Mouse (Mus musculus) B cell, adult 2 months (primary cell): ENCODE results near the gene Rassf3.

ENCODE experiments used
- DNase-seq, 2 experiments: peaks; one replicate each; pipeline ENCODE4 v3.0.0; 2022

The Rassf3 gene

DNA sequence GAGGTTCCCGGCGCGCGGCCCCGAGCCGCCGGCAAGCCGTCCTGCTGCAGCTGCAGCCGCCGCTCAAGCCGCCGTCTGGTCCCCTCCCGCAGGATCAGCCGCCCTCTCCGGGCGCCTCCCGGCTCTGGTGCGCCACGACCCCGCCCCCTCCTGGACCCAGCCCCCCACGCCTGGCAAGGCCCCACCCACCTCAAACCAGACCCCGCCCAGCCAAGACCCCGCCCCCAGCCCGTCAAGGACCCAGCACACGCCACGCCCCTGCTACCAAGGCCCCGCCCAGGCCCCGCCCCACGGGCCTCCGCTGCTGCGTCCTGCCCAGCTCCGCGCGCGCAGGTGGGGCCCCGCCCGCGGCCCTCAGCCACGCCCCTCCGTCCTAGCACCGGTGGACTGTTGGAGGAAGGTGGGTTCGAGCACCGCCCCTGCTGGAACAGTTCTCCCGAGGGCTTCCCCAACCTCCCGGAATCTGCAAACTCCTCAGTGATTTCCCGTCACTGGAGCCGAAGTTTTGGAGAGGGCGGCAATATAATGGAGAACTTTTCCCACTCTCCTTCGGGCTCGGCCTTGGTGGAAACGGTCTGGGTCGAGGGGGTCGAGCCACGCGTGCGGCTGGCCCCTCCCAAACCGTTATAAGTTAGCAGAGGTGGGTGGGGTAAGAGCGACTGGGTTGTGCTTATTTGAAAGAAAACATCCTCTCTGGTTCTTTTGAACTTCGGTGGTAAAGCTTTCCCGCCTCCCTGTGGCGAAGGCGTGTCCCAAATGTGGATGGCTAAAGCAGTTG lies at the start of gene Rassf3:
TSS of gene Rassf3 (minus strand) at position 158 of the 778 bp plus-strand sequence.
- peak; percentile 99 for DNase-seq

- DNase-seq = no peak
Observed at GRCm38 (mm10) chr10:121520923-121521585, 44.9 kb upstream of the Rassf3 start.

- DNase-seq = no peak
Observed at GRCm38 (mm10) chr10:121519710-121520109, 43.6 kb upstream of the Rassf3 start.

- peak; percentile 87 to 88 for DNase-seq
Observed at GRCm38 (mm10) chr10:121516008-121516600, 40.0 kb upstream of the Rassf3 start.

- no peak for DNase-seq
Observed at GRCm38 (mm10) chr10:121509751-121510643, 33.9 kb upstream of the Rassf3 start.

DNA sequence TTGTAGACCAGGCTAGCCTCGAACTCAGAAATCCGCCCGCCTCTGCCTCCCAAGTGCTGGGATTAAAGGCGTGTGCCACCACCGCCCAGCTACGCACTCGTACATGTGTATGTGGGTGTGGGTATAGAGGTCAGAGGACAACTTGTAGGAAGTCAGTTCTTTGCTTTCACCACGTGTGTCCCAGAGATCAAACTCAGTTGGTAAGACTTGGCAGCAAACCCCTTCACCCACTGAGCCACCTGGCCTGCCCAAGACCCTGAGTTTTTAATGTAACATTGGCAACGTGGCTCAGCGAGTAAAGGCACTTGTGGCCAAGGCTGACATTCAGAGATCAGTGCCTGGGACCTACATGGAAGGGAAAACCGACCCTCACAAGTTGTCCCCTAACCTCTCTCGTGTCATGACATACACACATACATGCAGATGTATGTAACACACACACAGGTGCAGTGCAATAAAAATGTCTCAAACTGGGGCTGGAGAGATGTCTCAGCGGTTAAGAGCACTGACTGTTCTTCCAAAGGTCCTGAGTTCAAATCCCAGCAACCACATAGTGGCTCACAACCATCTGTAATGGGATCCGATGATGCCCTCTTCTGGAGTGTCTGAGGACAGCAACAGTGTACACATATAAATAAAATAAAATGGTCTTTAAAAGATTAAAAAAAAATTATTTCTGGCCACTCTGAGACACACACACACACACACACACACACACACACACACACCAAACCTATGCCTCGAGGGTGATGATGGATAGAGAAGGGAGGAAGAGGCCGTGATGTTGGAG lies 31.8 kb upstream of the Rassf3 start:
- DNase-seq = no peak

DNA sequence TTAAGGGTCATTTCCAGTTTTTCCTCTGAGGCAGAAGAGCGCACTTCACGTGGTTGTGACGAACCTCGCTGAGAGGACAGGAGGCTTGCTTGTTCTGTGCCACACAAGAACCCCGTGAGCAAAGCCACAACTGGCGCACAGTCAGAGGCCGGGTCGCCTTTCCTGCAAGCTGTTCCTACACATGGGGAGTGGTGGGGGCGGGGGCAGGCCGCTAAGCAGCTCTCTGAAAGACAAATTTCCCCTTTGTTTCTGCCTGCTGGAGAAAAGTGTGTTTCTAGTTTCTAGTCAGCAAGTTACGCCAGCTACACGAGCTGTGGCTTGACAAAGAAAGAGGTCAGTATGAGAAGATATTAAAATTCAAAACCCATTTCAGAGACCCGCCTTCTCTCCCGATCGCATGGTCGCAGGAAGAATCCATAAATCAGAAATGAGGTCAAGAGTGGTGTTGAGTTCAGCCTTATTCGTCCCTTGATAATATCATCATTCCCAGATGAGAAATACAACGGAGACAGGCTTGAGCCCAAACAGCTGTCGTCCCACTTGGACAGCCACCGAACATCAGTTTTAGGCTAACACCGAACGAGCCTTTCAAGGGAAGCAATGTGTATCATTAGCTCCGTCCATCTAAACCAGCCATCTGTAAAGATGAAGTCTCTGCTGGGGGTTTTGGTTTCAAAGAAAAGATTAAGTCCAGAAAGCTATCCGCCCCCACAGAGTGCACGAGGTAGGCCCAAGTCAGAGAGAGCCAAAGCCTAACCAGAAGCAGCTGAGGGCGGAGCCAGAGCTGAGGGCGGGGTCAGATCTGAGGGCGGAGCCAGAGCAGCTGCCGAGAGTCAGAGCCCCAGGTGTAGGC lies 30.8 kb upstream of the Rassf3 start:
- peak; percentile 97 for DNase-seq

DNA sequence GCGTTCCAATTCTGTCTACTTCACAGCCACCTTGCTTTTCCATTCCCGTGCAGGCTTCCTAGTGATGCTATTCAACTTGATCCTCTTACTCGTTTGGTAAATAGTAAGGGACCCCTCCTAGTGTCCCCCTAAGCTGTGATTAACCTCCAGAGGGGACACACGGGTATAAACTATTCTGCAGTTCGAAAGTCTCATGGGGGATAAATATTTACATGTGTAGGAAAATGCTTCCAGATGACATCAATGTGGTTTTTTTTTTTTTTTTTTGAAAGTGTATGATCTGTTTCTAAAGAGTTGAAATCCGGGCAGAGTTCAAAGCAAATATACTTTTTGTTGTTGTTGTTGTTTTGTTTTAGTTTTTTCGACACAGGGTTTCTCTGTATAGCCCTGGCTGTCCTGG lies 29.8 kb upstream of the Rassf3 start:
- no peak for DNase-seq

GRCm38 (mm10) chr10:121504973-121505911 lies 29.1 kb upstream of the Rassf3 start:
- DNase-seq = peak; percentile 74

- DNase-seq = peak; percentile 69 to 81
Observed at GRCm38 (mm10) chr10:121501160-121501559, 25.0 kb upstream of the Rassf3 start.

DNA sequence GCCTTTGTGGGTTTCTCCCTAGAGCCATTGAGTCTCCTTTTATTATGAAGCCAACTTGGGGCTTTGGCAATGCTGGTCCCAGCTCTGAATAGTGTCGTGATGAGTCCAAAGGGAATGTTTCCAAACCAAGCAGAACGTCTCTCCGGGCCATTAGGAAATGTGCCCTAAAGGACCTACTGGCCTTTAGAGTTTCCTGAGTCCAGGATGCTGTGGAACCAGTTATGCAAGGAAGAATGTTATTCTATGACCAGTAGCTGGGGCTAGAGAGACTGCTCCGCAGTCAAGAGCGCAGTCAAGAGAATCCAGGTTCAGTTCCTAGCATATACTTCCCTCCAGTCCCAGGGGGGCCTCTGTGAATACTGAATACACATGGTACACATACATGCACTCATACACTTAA lies 23.9 kb upstream of the Rassf3 start:
- no peak for DNase-seq

DNA sequence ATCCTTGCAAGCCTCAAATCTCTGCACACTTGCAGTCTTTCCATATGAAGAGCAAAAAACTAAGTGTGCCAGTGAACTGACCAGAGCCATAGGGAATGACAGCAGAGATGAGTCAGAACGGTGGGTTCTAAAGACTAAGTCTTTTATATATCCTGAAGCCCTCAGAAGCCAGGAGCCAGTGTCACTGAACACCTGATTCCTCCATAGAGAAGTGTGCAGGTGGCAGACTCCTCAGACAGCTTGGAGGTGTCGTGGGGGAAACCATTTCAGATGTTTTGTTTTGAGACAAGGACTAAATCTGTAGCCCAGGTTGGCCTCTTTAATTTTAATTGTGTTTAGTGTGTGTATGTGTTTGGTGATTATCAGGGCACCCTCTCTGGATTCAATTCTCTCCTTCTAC lies 22.9 kb upstream of the Rassf3 start:
- DNase-seq = no peak

DNA sequence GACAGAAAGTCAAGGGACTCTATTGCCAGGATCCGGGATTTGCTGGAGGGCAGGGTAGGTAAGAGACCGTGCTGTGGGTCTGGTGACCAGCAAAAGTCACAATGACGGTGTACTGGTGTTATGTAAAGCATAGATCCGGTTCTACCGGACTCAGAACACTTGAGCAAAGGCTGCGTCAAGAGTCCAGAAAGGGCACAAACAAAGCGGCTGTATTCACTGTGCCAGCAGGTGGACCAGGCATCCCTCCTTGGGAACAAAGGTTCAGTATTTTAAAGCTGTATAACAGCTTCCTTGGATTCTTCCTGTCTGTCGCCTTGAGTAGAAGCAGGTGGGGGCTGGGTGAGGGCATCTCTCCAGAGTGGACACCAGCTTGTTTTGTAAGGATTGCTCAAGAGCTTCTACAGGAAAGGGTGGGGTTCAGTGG lies 22.3 kb upstream of the Rassf3 start:
- no peak for DNase-seq

- DNase-seq = no peak
Observed at GRCm38 (mm10) chr10:121497968-121498367, 21.8 kb upstream of the Rassf3 start.

GRCm38 (mm10) chr10:121496616-121497015 lies 20.5 kb upstream of the Rassf3 start:
- no peak for DNase-seq

GRCm38 (mm10) chr10:121494163-121494425 lies 17.9 kb upstream of the Rassf3 start:
- no peak for DNase-seq

DNA sequence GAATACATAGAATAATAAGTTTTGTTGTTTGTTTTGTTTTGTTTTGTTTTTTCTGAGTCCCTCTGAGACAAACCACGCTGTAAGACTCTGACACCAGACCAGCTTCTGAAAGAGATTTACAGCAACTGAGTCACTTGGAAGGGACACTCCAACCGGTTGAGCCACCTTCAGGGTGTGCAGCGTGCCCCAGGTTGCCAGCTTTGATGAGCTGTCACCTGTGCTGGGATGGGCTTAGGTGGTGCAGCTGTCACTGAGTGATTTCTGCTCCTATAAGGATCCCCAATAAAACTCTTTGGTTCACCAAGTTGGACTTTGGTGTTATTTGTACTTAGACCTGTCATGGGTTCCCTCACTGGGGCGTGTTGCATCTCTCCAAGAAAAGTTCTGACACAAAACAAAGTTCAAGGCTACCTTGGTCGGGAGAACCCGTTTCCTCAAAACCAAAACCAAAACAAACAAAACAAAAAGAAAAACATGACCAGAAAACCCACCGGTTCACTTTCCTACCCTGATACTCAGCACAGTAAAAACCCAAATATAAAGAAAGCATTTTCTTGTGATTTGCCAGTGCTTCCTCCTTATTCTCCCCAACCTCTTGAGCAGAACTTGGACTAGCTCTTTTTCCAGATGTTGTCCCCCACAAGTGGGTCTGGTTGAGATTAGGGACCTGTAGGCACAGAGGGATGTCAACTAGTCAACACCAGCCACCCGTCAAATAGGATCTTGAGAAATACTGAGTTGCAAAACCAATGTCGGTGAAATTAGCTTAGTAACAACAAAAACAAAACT lies 17.4 kb upstream of the Rassf3 start:
- no peak for DNase-seq

DNA sequence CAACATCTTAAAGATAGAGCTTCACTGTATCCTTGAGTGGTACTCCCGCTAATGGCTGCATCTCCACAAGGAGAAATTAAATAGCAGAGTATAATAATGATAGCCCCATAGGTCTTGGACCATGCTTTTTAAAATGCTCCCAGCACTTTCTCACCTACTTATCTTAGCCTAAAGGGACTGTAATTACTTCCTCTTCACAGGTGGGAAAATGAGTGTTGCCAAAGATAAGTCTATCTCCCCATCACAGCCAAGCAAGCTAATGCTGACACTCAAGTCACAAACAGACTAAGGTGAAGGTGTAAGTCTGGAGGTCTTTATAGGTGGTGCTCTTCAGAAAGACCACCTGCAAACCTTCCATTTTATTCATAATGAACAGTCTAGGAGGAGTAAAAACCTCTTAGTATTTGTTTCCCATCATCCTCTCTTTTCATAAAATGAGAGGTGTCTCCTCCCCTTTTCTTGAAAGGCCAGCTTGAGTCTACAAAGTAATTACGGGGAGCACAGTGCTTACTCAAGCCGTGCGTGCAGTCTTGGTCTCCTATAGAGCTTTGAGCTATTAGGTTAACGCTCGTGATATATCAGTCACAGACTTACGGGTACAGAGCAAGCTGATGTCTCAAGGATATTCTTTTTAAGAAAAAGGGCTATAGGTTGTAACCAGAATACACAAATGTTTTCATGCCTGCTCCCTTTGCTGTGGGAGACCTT lies 16.6 kb upstream of the Rassf3 start:
- no peak for DNase-seq

DNA sequence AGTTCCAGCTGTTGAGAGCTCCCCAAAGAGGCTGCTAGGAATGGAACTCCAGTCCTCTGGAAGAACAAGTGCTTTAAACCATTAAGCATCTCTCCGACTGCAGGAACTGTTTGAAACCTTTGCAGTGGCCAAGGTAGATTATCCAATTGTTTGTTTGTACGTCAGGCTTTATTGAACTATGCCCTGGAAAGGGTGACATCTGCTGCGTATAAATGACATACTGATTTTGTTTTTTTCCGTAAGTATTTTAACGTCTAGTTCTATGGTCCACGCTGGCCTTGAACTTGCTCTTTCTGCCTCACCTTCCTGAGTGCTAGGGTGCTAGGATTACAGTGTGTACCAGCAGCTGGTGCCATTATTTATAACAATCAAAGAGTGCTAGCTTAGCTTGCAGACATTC lies 13.8 kb upstream of the Rassf3 start:
- DNase-seq = no peak
